Mouse (Mus musculus) myocyte (in vitro differentiated cells): ENCODE measurements at regions not wholly inside any gene's neighbourhood (a gene's known extent, or its start where the extent isn't known, plus 50 kb on each side); places are given as distances from the start of the nearest gene placed in this dataset.

ENCODE experiments used
- H3K27me3 ChIP-seq: one replicate; pipeline ENCODE4 v1.6.1; 2011; ENCODE audit not compliant: control insufficient read depth, insufficient read depth, insufficient read length
- H3K36me3 ChIP-seq: one replicate; pipeline ENCODE4 v1.6.1; 2011; ENCODE audit not compliant: control insufficient read depth, insufficient read depth
- H3K4me2 ChIP-seq: one replicate; pipeline ENCODE4 v1.6.1; 2011; ENCODE audit warnings: low read depth, control low read depth
- H3K4me3 ChIP-seq: one replicate; pipeline ENCODE4 v1.5.1; 2011; ENCODE audit warnings: mild to moderate bottlenecking, control low read depth, moderate library complexity
- H3K79me2 ChIP-seq: one replicate; pipeline ENCODE4 v1.6.1; 2011; ENCODE audit not compliant: control insufficient read depth, insufficient read depth
- H3ac ChIP-seq: one replicate; pipeline ENCODE4 v1.6.1; 2011; ENCODE audit not compliant: control insufficient read depth, insufficient read length
- CEBPB ChIP-seq: IDR thresholded peaks from 2 replicates; pipeline ENCODE4 v1.6.1; 2011; ENCODE audit warnings: mild to moderate bottlenecking, moderate library complexity; ENCODE audit not compliant: poor library complexity, insufficient read depth, severe bottlenecking
- E2F4 ChIP-seq: IDR thresholded peaks from one replicate; pipeline ENCODE4 v1.6.1; 2011; ENCODE audit warnings: mild to moderate bottlenecking, control low read depth, moderate library complexity; ENCODE audit not compliant: insufficient read depth
- MAX ChIP-seq: IDR thresholded peaks from one replicate; pipeline ENCODE4 v1.6.1; 2011; ENCODE audit warnings: low read depth, mild to moderate bottlenecking, control low read depth
- MYOD1 ChIP-seq, 3 experiments: IDR thresholded peaks; one replicate each; pipeline ENCODE4 v1.6.1; 2011; ENCODE audit warnings: control low read depth in 2 of 3, low read depth in 2 of 3, mild to moderate bottlenecking in 2 of 3, moderate library complexity in 1 of 3; ENCODE audit not compliant: insufficient read length in 2 of 3, control insufficient read depth in 1 of 3
- MYOG ChIP-seq, 3 experiments: IDR thresholded peaks; one replicate each; pipeline ENCODE4 v1.6.1; 2011; ENCODE audit warnings: control low read depth in 2 of 3, low read depth in 2 of 3, mild to moderate bottlenecking in 2 of 3; ENCODE audit not compliant: insufficient read length in 2 of 3, control insufficient read depth in 1 of 3, insufficient read depth in 1 of 3
- POLR2A ChIP-seq: IDR thresholded peaks from one replicate; pipeline ENCODE4 v1.6.1; 2011; ENCODE audit warnings: low read depth, mild to moderate bottlenecking, control low read depth, moderate library complexity; ENCODE audit not compliant: insufficient read length
- POLR2AphosphoS2 ChIP-seq: IDR thresholded peaks from one replicate; pipeline ENCODE4 v1.6.1; 2011; ENCODE audit warnings: low read depth, control low read depth; ENCODE audit not compliant: insufficient read length
- REST ChIP-seq: IDR thresholded peaks from one replicate; pipeline ENCODE4 v1.6.1; 2011; ENCODE audit warnings: mild to moderate bottlenecking, control low read depth, moderate library complexity; ENCODE audit not compliant: insufficient read depth, insufficient read length
- SRF ChIP-seq: IDR thresholded peaks from one replicate; pipeline ENCODE4 v1.6.1; 2011; ENCODE audit warnings: low read depth; ENCODE audit not compliant: control insufficient read depth, insufficient read length
- TCF12 ChIP-seq: IDR thresholded peaks from one replicate; pipeline ENCODE4 v1.6.1; 2011; ENCODE audit warnings: mild to moderate bottlenecking, control low read depth; ENCODE audit not compliant: poor library complexity, insufficient read depth, severe bottlenecking
- TCF3 ChIP-seq: IDR thresholded peaks from one replicate; pipeline ENCODE4 v1.6.1; 2011; ENCODE audit warnings: low read depth, control low read depth; ENCODE audit not compliant: insufficient read length
- USF1 ChIP-seq: IDR thresholded peaks from one replicate; pipeline ENCODE4 v1.6.1; 2011; ENCODE audit warnings: low read depth, mild to moderate bottlenecking, control low read depth, moderate library complexity

DNA sequence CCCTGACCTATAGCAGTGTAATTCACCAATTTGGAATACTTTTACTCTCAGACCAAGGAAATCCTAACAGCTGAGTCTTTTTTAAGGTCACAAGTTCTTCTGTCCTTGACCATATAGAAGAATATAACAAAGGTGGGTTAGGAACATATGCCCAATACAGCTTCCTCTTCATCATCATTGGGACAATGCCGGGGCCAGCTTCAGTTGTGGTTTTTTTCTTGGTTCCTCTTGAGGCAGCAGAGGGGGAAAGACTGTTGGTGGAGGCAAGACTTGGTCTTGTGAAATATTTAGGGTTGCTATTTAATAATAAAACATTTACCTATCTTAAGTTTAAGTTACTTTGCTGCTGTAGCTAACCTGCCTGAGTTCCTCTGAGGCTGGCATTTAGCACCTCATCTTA, 144.8 kb upstream of the Htr1f start:
- H3K4me3 ChIP-seq = no peak overlapping the region
- TF ChIP-seq MYOG (IDR thresholded peaks at IDR 0.05; ENCODE audit: control insufficient read depth in 1 of 3, insufficient read depth in 1 of 3, insufficient read length in 2 of 3, low read depth in 2 of 3) = no peak
- no peak for TF ChIP-seq TCF3
- TF ChIP-seq POLR2A = no peak
- no peak for TF ChIP-seq POLR2AphosphoS2
- TF ChIP-seq REST = no peak
- TF ChIP-seq USF1 = no peak
- TF ChIP-seq TCF12 = no peak
- H3K36me3 ChIP-seq = no peaks in the 10 kb centered on the region
- no peak overlapping the region for H3K4me2 ChIP-seq
- H3ac ChIP-seq = no peak overlapping the region
- no peaks in the 10 kb centered on the region for H3K27me3 ChIP-seq
- no peaks in the 10 kb centered on the region for H3K79me2 ChIP-seq

- H3ac ChIP-seq = no peak overlapping the region
- TF ChIP-seq SRF = no peak
- TF ChIP-seq USF1 = no peak
- TF ChIP-seq MYOD1 (IDR thresholded peaks at IDR 0.05; ENCODE audit: control insufficient read depth in 1 of 3, insufficient read length in 2 of 3, low read depth in 2 of 3) = no peak
- no peak for TF ChIP-seq POLR2A
- no peak for TF ChIP-seq E2F4
- TF ChIP-seq CEBPB = no peak
- no peak for TF ChIP-seq POLR2AphosphoS2
- TF ChIP-seq TCF3 = no peak
- no peak overlapping the region for H3K4me2 ChIP-seq
- no peaks in the 10 kb centered on the region for H3K27me3 ChIP-seq
- H3K79me2 ChIP-seq = no peaks in the 10 kb centered on the region
- no peaks in the 10 kb centered on the region for H3K36me3 ChIP-seq
- no peak overlapping the region for H3K4me3 ChIP-seq
These were observed 141.8 kb upstream of the Htr1f start for GRCm38 (mm10) chr16:65247475-65247874.

DNA sequence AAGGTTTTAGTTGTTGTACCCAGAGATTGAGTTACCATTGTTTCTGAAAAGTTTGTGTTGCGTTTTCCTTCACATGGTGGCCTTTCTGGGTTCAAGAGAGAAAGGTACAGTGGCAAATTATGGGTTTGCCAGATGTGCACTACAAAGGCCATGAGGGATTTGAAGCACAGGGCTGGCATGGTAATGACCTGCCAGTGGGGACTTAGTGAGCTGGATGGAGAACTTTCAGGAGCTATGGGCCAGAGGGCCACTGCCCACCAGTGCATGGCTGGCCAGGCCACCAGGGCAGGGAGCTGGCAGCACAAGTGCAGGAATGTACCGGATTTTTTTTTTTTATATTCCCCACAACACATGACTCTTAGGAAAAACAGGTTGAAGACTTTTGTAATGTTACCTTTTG, 128.8 kb upstream of the Htr1f start:
- Histone ChIP-seq H3ac (no peak overlapping the region), H3K79me2 (no peaks in the 10 kb centered on the region), H3K27me3 (no peaks in the 10 kb centered on the region), H3K4me2 (no peak overlapping the region), H3K36me3 (no peaks in the 10 kb centered on the region), H3K4me3 (no peak overlapping the region)
- TF ChIP-seq MAX = no peak
- TF ChIP-seq POLR2A = no peak
- TF ChIP-seq SRF = no peak
- TF ChIP-seq USF1 = no peak
- TF ChIP-seq E2F4 = no peak
- no peak for TF ChIP-seq TCF3
- no peak for TF ChIP-seq MYOD1 (IDR thresholded peaks at IDR 0.05; ENCODE audit: control insufficient read depth in 1 of 3, insufficient read length in 2 of 3, low read depth in 2 of 3)
- no peak for TF ChIP-seq REST
- TF ChIP-seq CEBPB = no peak
- TF ChIP-seq MYOG (IDR thresholded peaks at IDR 0.05; ENCODE audit: control insufficient read depth in 1 of 3, insufficient read depth in 1 of 3, insufficient read length in 2 of 3, low read depth in 2 of 3) = no peak

- no peak overlapping the region for H3ac ChIP-seq
- H3K27me3 ChIP-seq = no peaks in the 10 kb centered on the region
- no peaks in the 10 kb centered on the region for H3K79me2 ChIP-seq
- no peak overlapping the region for H3K4me2 ChIP-seq
- H3K36me3 ChIP-seq = no peaks in the 10 kb centered on the region
- TF ChIP-seq MYOD1 (IDR thresholded peaks at IDR 0.05; ENCODE audit: control insufficient read depth in 1 of 3, insufficient read length in 2 of 3, low read depth in 2 of 3) (no peak), CEBPB (no peak), MAX (no peak), USF1 (no peak), POLR2AphosphoS2 (no peak), E2F4 (no peak), TCF12 (no peak), SRF (no peak), TCF3 (no peak), REST (no peak), POLR2A (no peak), MYOG (IDR thresholded peaks at IDR 0.05; ENCODE audit: control insufficient read depth in 1 of 3, insufficient read depth in 1 of 3, insufficient read length in 2 of 3, low read depth in 2 of 3) (no peak)
- no peak overlapping the region for H3K4me3 ChIP-seq
These were observed 128.3 kb upstream of the Htr1f start for GRCm38 (mm10) chr16:65233964-65234363.

GRCm38 (mm10) chr16:65219434-65219833, 113.8 kb upstream of the Htr1f start:
- no peak overlapping the region for H3ac ChIP-seq
- no peak overlapping the region for H3K4me2 ChIP-seq
- H3K27me3 ChIP-seq = no peaks in the 10 kb centered on the region
- H3K36me3 ChIP-seq = no peaks in the 10 kb centered on the region
- H3K79me2 ChIP-seq = no peaks in the 10 kb centered on the region
- no peak overlapping the region for H3K4me3 ChIP-seq
- no peak for TF ChIP-seq TCF3
- TF ChIP-seq MYOD1 (IDR thresholded peaks at IDR 0.05; ENCODE audit: control insufficient read depth in 1 of 3, insufficient read length in 2 of 3, low read depth in 2 of 3) = no peak
- TF ChIP-seq SRF = no peak
- TF ChIP-seq TCF12 = no peak
- no peak for TF ChIP-seq MAX
